Mouse (Mus musculus): ENCODE measurements around the gene Irgq. TPM values are rescaled to one million over a fixed set of nuclear protein-coding genes. Genes with fewer than 3 reads are reported as not detected.

Gene Irgq
- total RNA-seq, 1 experiment: 6.2 TPM

DNA sequence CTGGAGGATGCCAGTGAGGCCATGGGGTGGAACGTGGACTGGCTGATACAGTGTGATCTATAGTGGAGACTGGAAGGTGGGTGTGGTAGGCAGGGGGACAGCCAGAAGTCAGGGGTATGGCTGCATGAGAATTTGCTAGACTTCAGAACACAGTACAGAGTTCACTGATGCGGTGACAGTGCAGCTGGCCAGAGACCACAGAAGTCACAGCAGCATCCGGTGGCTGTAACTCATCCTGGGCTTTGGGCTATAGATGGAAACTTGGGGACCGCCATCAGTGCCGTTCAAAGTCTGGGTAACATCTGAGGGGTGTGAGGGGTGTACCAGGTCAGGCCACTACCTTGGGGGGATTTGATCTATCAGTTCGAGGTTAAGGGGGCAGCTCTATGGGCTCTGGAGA lies 6.8 kb upstream of the Irgq start:
- TF ChIP-seq CHD2 (IDR thresholded peaks at IDR 0.05; ENCODE audit: low read depth, low read length) (no peak), HCFC1 (IDR thresholded peaks at IDR 0.05; ENCODE audit: borderline replicate concordance, insufficient read depth, low read length) (no peak), MAFK (IDR thresholded peaks at IDR 0.05; ENCODE audit: insufficient read depth, low read depth, low read length) (no peak), ZNF384 (IDR thresholded peaks at IDR 0.05; ENCODE audit: low read depth, low read length) (no peak), ZC3H11A (IDR thresholded peaks at IDR 0.05; ENCODE audit: borderline replicate concordance, low read depth, low read length) (no peak)

GRCm38 (mm10) chr7:24524978-24525377 lies 5.5 kb upstream of the Irgq start:
- H3K9me3 ChIP-seq (ENCODE audit: control insufficient read depth, insufficient read depth, low read depth, low read length): no peaks in the 10 kb centered on the region
- in situ Hi-C loops (cut with MboI; ENCODE audit: low sequenced_read_pairs in 2 of 2, unreplicated experiment in 2 of 2): loop anchor here in 1 of 2 experiments (25.0 kb wide), 1 partner anchor 113 kb away; no protein-coding TSS in a partner anchor
- H3K4me3 ChIP-seq (ENCODE audit: insufficient read depth in 1 of 2, low read depth in 1 of 2, low read length in 2 of 2, poor library complexity in 1 of 2, severe bottlenecking in 1 of 2): no peak overlapping the region
- DNase-seq (ENCODE audit: low read depth, low spot score): no peak
- H3K36me3 ChIP-seq (ENCODE audit: control insufficient read depth, insufficient read depth, low read length, poor library complexity, severe bottlenecking): no peaks in the 10 kb centered on the region
- no peak overlapping the region for H3K27ac ChIP-seq (ENCODE audit: insufficient read depth, low read depth, low read length, poor library complexity, severe bottlenecking)
- H3K4me1 ChIP-seq (ENCODE audit: control insufficient read depth in 2 of 2, insufficient read depth in 2 of 2, low read length in 2 of 2, poor library complexity in 1 of 2): peaks cover 0 to 5% of the 10 kb centered on the region in 2 experiments; a peak in 1 of 4 replicates
- TF ChIP-seq ZC3H11A (IDR thresholded peaks at IDR 0.05; ENCODE audit: borderline replicate concordance, low read depth, low read length): no peak
- no peak overlapping the region for H3K9ac ChIP-seq (ENCODE audit: insufficient read depth, low read depth, low read length, poor library complexity, severe bottlenecking)

More for the DNA sequence above, 6.8 kb upstream of the Irgq start:
- in situ Hi-C loops (cut with MboI; ENCODE audit: low sequenced_read_pairs in 2 of 2, unreplicated experiment in 2 of 2): loop anchor here in 1 of 2 experiments (25.0 kb wide), 1 partner anchor 111 kb away; no protein-coding TSS in a partner anchor
- Histone ChIP-seq H3K9ac (ENCODE audit: insufficient read depth, low read depth, low read length, poor library complexity, severe bottlenecking) (no peak overlapping the region), H3K36me3 (ENCODE audit: control insufficient read depth, insufficient read depth, low read length, poor library complexity, severe bottlenecking) (no peaks in the 10 kb centered on the region), H3K9me3 (ENCODE audit: control insufficient read depth, insufficient read depth, low read depth, low read length) (no peaks in the 10 kb centered on the region), H3K27ac (ENCODE audit: insufficient read depth, low read depth, low read length, poor library complexity, severe bottlenecking) (no peak overlapping the region), H3K4me3 (ENCODE audit: insufficient read depth in 1 of 2, low read depth in 1 of 2, low read length in 2 of 2, poor library complexity in 1 of 2, severe bottlenecking in 1 of 2) (no peak overlapping the region), H3K4me1 (ENCODE audit: control insufficient read depth in 2 of 2, insufficient read depth in 2 of 2, low read length in 2 of 2, poor library complexity in 1 of 2) (peaks cover 3 to 7% of the 10 kb centered on the region in 2 experiments; a peak in 3 of 4 replicates)
- DNase-seq (ENCODE audit: low read depth, low spot score): no peak

GRCm38 (mm10) chr7:24525686-24526420 lies 4.6 kb upstream of the Irgq start:
- Histone ChIP-seq H3K9me3 (ENCODE audit: control insufficient read depth, insufficient read depth, low read depth, low read length) (no peaks in the 10 kb centered on the region), H3K9ac (ENCODE audit: insufficient read depth, low read depth, low read length, poor library complexity, severe bottlenecking) (no peak overlapping the region)
- in situ Hi-C loops (cut with MboI; ENCODE audit: low sequenced_read_pairs in 2 of 2, unreplicated experiment in 2 of 2): no loop called here

GRCm38 (mm10) chr7:24528861-24529260 lies 1.6 kb upstream of the Irgq start:
- H3K4me3 ChIP-seq (ENCODE audit: insufficient read depth in 1 of 2, low read depth in 1 of 2, low read length in 2 of 2, poor library complexity in 1 of 2, severe bottlenecking in 1 of 2): no peak overlapping the region
- no peaks in the 10 kb centered on the region for H3K9me3 ChIP-seq (ENCODE audit: control insufficient read depth, insufficient read depth, low read depth, low read length)
- DNase-seq (ENCODE audit: low read depth, low spot score): no peak
- no peak overlapping the region for H3K9ac ChIP-seq (ENCODE audit: insufficient read depth, low read depth, low read length, poor library complexity, severe bottlenecking)
- in situ Hi-C loops (cut with MboI; ENCODE audit: low sequenced_read_pairs in 2 of 2, unreplicated experiment in 2 of 2): no loop called here
- no peak for TF ChIP-seq ZNF384 (IDR thresholded peaks at IDR 0.05; ENCODE audit: low read depth, low read length)
- H3K27ac ChIP-seq (ENCODE audit: insufficient read depth, low read depth, low read length, poor library complexity, severe bottlenecking): no peak overlapping the region
- H3K4me1 ChIP-seq (ENCODE audit: control insufficient read depth in 2 of 2, insufficient read depth in 2 of 2, low read length in 2 of 2, poor library complexity in 1 of 2): 0 out of 4 replicates have a peak, but pooled peaks cover 0 to 2% of the 10 kb centered on the region in 2 experiments
- no peaks in the 10 kb centered on the region for H3K36me3 ChIP-seq (ENCODE audit: control insufficient read depth, insufficient read depth, low read length, poor library complexity, severe bottlenecking)

More at GRCm38 (mm10) chr7:24525686-24526420, 4.6 kb upstream of the Irgq start:
- Histone ChIP-seq H3K27ac (ENCODE audit: insufficient read depth, low read depth, low read length, poor library complexity, severe bottlenecking) (no peak overlapping the region), H3K4me3 (ENCODE audit: insufficient read depth in 1 of 2, low read depth in 1 of 2, low read length in 2 of 2, poor library complexity in 1 of 2, severe bottlenecking in 1 of 2) (no peak overlapping the region), H3K36me3 (ENCODE audit: control insufficient read depth, insufficient read depth, low read length, poor library complexity, severe bottlenecking) (no peaks in the 10 kb centered on the region), H3K4me1 (ENCODE audit: control insufficient read depth in 2 of 2, insufficient read depth in 2 of 2, low read length in 2 of 2, poor library complexity in 1 of 2) (0 out of 4 replicates have a peak, but pooled peaks cover 0 to 2% of the 10 kb centered on the region in 2 experiments)
- no peak for DNase-seq (ENCODE audit: low read depth, low spot score)
- no peak for TF ChIP-seq ZC3H11A (IDR thresholded peaks at IDR 0.05; ENCODE audit: borderline replicate concordance, low read depth, low read length)
- TF ChIP-seq MAFK (IDR thresholded peaks at IDR 0.05; ENCODE audit: insufficient read depth, low read depth, low read length): no peak
- TF ChIP-seq ZNF384 (IDR thresholded peaks at IDR 0.05; ENCODE audit: low read depth, low read length): no peak

GRCm38 (mm10) chr7:24529580-24529979 lies 909 bp upstream of the Irgq start:
- no peak for DNase-seq (ENCODE audit: low read depth, low spot score)
- TF ChIP-seq ZNF384 (IDR thresholded peaks at IDR 0.05; ENCODE audit: low read depth, low read length) (no peak), ZC3H11A (IDR thresholded peaks at IDR 0.05; ENCODE audit: borderline replicate concordance, low read depth, low read length) (no peak), MAFK (IDR thresholded peaks at IDR 0.05; ENCODE audit: insufficient read depth, low read depth, low read length) (no peak), HCFC1 (IDR thresholded peaks at IDR 0.05; ENCODE audit: borderline replicate concordance, insufficient read depth, low read length) (no peak), CHD2 (IDR thresholded peaks at IDR 0.05; ENCODE audit: low read depth, low read length) (no peak)
- Histone ChIP-seq H3K4me1 (ENCODE audit: control insufficient read depth in 2 of 2, insufficient read depth in 2 of 2, low read length in 2 of 2, poor library complexity in 1 of 2) (peaks cover 2% of the 10 kb centered on the region in 2 experiments; a peak in 1 of 4 replicates), H3K9me3 (ENCODE audit: control insufficient read depth, insufficient read depth, low read depth, low read length) (no peaks in the 10 kb centered on the region), H3K4me3 (ENCODE audit: insufficient read depth in 1 of 2, low read depth in 1 of 2, low read length in 2 of 2, poor library complexity in 1 of 2, severe bottlenecking in 1 of 2) (peak overlapping the region; percentile 71 to 80; a peak in 3 of 4 replicates), H3K27ac (ENCODE audit: insufficient read depth, low read depth, low read length, poor library complexity, severe bottlenecking) (no peak overlapping the region), H3K9ac (ENCODE audit: insufficient read depth, low read depth, low read length, poor library complexity, severe bottlenecking) (peak overlapping the region; percentile 72), H3K36me3 (ENCODE audit: control insufficient read depth, insufficient read depth, low read length, poor library complexity, severe bottlenecking) (no peaks in the 10 kb centered on the region)
- in situ Hi-C loops (cut with MboI; ENCODE audit: low sequenced_read_pairs in 2 of 2, unreplicated experiment in 2 of 2): no loop called here

Measured in ES-E14 (cell line).